Mouse (Mus musculus) neural tube, embryonic 13.5 days (tissue): Measurements from ENCODE around the gene Zfp472. TPM values are rescaled to one million over a fixed set of nuclear protein-coding genes. Genes with fewer than 3 reads are reported as not detected.

Experiments used
- ATAC-seq: fragments of 200-750 bp; cut with Nextera tagmentation; 2 replicates; pipeline ENCODE4 v1.8.0; 2017; ENCODE audit warnings: low read depth, mild to moderate bottlenecking, moderate TSS enrichment, moderate library complexity
- H3K27ac ChIP-seq: fragments of 300-500 bp; sonication (generic); replicated peaks from 2 replicates; pipeline ENCODE4 v1.5.1; 2015; ENCODE audit warnings: moderate library complexity, mild to moderate bottlenecking, inconsistent platforms
- H3K27me3 ChIP-seq: fragments of 300-500 bp; sonication (generic); 2 replicates; pipeline ENCODE4 v1.6.1; 2015; ENCODE audit warnings: mild to moderate bottlenecking, inconsistent platforms
- H3K36me3 ChIP-seq: fragments of 300-500 bp; sonication (generic); 2 replicates; pipeline ENCODE4 v1.6.1; 2015; ENCODE audit warnings: mild to moderate bottlenecking, inconsistent platforms
- H3K4me1 ChIP-seq: fragments of 300-500 bp; sonication (generic); replicated peaks from 2 replicates; pipeline ENCODE4 v1.6.1; 2015; ENCODE audit warnings: inconsistent platforms
- H3K4me2 ChIP-seq: fragments of 300-500 bp; sonication (generic); 2 replicates; pipeline ENCODE4 v1.6.1; 2015; ENCODE audit warnings: inconsistent platforms, mild to moderate bottlenecking, moderate library complexity
- H3K4me3 ChIP-seq: fragments of 300-500 bp; sonication (generic); 2 replicates; pipeline ENCODE4 v1.5.1; 2015; ENCODE audit warnings: mild to moderate bottlenecking, inconsistent platforms
- H3K9ac ChIP-seq: fragments of 300-500 bp; sonication (generic); 2 replicates; pipeline ENCODE4 v1.6.1; 2015; ENCODE audit warnings: moderate library complexity, mild to moderate bottlenecking, inconsistent platforms
- H3K9me3 ChIP-seq: fragments of 300-500 bp; sonication (generic); 2 replicates; pipeline ENCODE4 v1.6.1; 2016; ENCODE audit warnings: inconsistent platforms
- WGBS: fragments of 180-500 bp; shearing (Covaris S2); methylation state at CpG from one replicate; pipeline ENCODE4 v1.1.7; 2015; 5-methylcytosine and 5-hydroxymethylcytosine counted together
- polyA plus RNA-seq: library from polyadenylated mRNA; unstranded; fragments of >200 nt; fragmentation: Nextera tagmentation; extraction: Ambion mirVana; gene quantifications from 2 replicates; pipeline ENCODE4 v1.2.1, GENCODE M21; 2015

The Zfp472 gene
- 8.8 and 10.2 TPM in 2 replicates for polyA plus RNA-seq

GRCm38 (mm10) chr17:32965623-32966290 lies at the start of gene Zfp472:
Gene Zfp472, plus strand, starts transcription at chr17:32965814.
- Histone ChIP-seq H3K9ac (peak within 1 kb of the TSS; percentile 81), H3K27ac (peak within 1 kb of the TSS; percentile 84), H3K4me3 (peak within 1 kb of the TSS; percentile 84), H3K36me3 (no peaks in the 10 kb centered on the region), H3K9me3 (no peaks in the 10 kb centered on the region), H3K27me3 (no peaks in the 10 kb centered on the region), H3K4me1 (peaks cover 18% of the 10 kb centered on the region), H3K4me2 (peak within 1 kb of the TSS; percentile 84)
- 0% methylated on average over 33 of the region's 33 CpGs for WGBS
- peak; percentile 99 for ATAC-seq

- Histone ChIP-seq H3K4me3 (no peak overlapping the region), H3K9ac (no peak overlapping the region), H3K4me2 (no peak overlapping the region), H3K27me3 (peaks cover 6% of the 10 kb centered on the region; the same call in 1 of the 2 replicates), H3K9me3 (peaks cover 6% of the 10 kb centered on the region), H3K27ac (no peak overlapping the region), H3K36me3 (no peaks in the 10 kb centered on the region), H3K4me1 (no peaks in the 10 kb centered on the region)
- no peak for ATAC-seq
- WGBS, result 85% methylated on average over 1 of the region's 1 CpGs
Observed at GRCm38 (mm10) chr17:32916075-32916474, 49.5 kb upstream of the Zfp472 start.

- Histone ChIP-seq H3K9me3 (peaks cover 10% of the 10 kb centered on the region), H3K27me3 (peaks cover 3% of the 10 kb centered on the region; the same call in 1 of the 2 replicates), H3K4me1 (no peaks in the 10 kb centered on the region), H3K27ac (no peak within 1 kb of the TSS), H3K4me2 (no peak within 1 kb of the TSS), H3K4me3 (no peak within 1 kb of the TSS), H3K36me3 (no peaks in the 10 kb centered on the region), H3K9ac (no peak within 1 kb of the TSS)
- 74% methylated on average over 2 of the region's 2 CpGs for WGBS
- no peak for ATAC-seq
Observed at GRCm38 (mm10) chr17:32917131-32917530, 48.5 kb upstream of the Zfp472 start, which contains the start of gene Cyp4f14. Gene Cyp4f14, minus strand, starts transcription at chr17:32917342.

GRCm38 (mm10) chr17:32919123-32919522 lies 46.5 kb upstream of the Zfp472 start:
- no peak for ATAC-seq
- WGBS, result 79% methylated on average over 2 of the region's 2 CpGs
- Histone ChIP-seq H3K36me3 (no peaks in the 10 kb centered on the region), H3K9me3 (peaks cover 10% of the 10 kb centered on the region), H3K9ac (no peak overlapping the region), H3K4me1 (no peaks in the 10 kb centered on the region), H3K27me3 (no peaks in the 10 kb centered on the region; the same call in 1 of the 2 replicates), H3K27ac (no peak overlapping the region), H3K4me3 (no peak overlapping the region), H3K4me2 (no peak overlapping the region)

GRCm38 (mm10) chr17:32923681-32924080 lies 41.9 kb upstream of the Zfp472 start:
- H3K27ac ChIP-seq, result no peak overlapping the region
- no peak overlapping the region for H3K4me3 ChIP-seq
- H3K4me2 ChIP-seq, result no peak overlapping the region
- H3K27me3 ChIP-seq, result peaks cover 21% of the 10 kb centered on the region
- H3K9ac ChIP-seq, result no peak overlapping the region
- ATAC-seq, result no peak
- H3K36me3 ChIP-seq, result no peaks in the 10 kb centered on the region
- peaks cover 6% of the 10 kb centered on the region for H3K4me1 ChIP-seq
- 88% methylated on average over 1 of the region's 1 CpGs for WGBS
- H3K9me3 ChIP-seq, result peaks cover 10% of the 10 kb centered on the region

- peak overlapping the region; percentile 51 for H3K4me3 ChIP-seq
- H3K4me1 ChIP-seq, result peaks cover 6% of the 10 kb centered on the region
- peak; percentile 97 for ATAC-seq
- H3K9me3 ChIP-seq, result peaks cover 10% of the 10 kb centered on the region
- peak overlapping the region; percentile 81 for H3K4me2 ChIP-seq
- H3K36me3 ChIP-seq, result no peaks in the 10 kb centered on the region
- peaks cover 27% of the 10 kb centered on the region for H3K27me3 ChIP-seq
- H3K27ac ChIP-seq, result peak overlapping the region; percentile 76
- H3K9ac ChIP-seq, result peak overlapping the region; percentile 80
- 19% methylated on average over 32 of the region's 32 CpGs for WGBS
Observed at GRCm38 (mm10) chr17:32924658-32925312, 40.8 kb upstream of the Zfp472 start.

GRCm38 (mm10) chr17:32927803-32928202 lies 37.8 kb upstream of the Zfp472 start:
- peaks cover 28% of the 10 kb centered on the region for H3K27me3 ChIP-seq
- no peak overlapping the region for H3K4me3 ChIP-seq
- no peak overlapping the region for H3K27ac ChIP-seq
- 82% methylated on average over 5 of the region's 5 CpGs for WGBS
- no peaks in the 10 kb centered on the region for H3K9me3 ChIP-seq
- no peak overlapping the region for H3K4me2 ChIP-seq
- no peaks in the 10 kb centered on the region for H3K36me3 ChIP-seq
- no peak overlapping the region for H3K9ac ChIP-seq
- peaks cover 6% of the 10 kb centered on the region for H3K4me1 ChIP-seq
- no peak for ATAC-seq

- Histone ChIP-seq H3K4me1 (no peaks in the 10 kb centered on the region), H3K9ac (no peak overlapping the region), H3K36me3 (no peaks in the 10 kb centered on the region), H3K27me3 (no peaks in the 10 kb centered on the region), H3K27ac (no peak overlapping the region), H3K4me2 (no peak overlapping the region), H3K9me3 (no peaks in the 10 kb centered on the region), H3K4me3 (no peak overlapping the region)
- ATAC-seq, result no peak
- 90% methylated on average over 4 of the region's 4 CpGs for WGBS
Observed at GRCm38 (mm10) chr17:32939831-32940230, 25.8 kb upstream of the Zfp472 start.

GRCm38 (mm10) chr17:32943661-32944060 lies 22.0 kb upstream of the Zfp472 start:
- no peak overlapping the region for H3K27ac ChIP-seq
- no peak for ATAC-seq
- H3K36me3 ChIP-seq, result no peaks in the 10 kb centered on the region
- no peaks in the 10 kb centered on the region for H3K27me3 ChIP-seq
- peaks cover 8% of the 10 kb centered on the region for H3K4me1 ChIP-seq
- no peak overlapping the region for H3K4me3 ChIP-seq
- 90% methylated on average over 3 of the region's 3 CpGs for WGBS
- H3K4me2 ChIP-seq, result no peak overlapping the region
- H3K9me3 ChIP-seq, result no peaks in the 10 kb centered on the region
- H3K9ac ChIP-seq, result no peak overlapping the region

GRCm38 (mm10) chr17:32944402-32945035 lies 21.1 kb upstream of the Zfp472 start:
- H3K27me3 ChIP-seq, result no peaks in the 10 kb centered on the region
- H3K36me3 ChIP-seq, result no peaks in the 10 kb centered on the region
- no peaks in the 10 kb centered on the region for H3K9me3 ChIP-seq
- 56% methylated on average over 3 of the region's 3 CpGs for WGBS
- H3K9ac ChIP-seq, result no peak overlapping the region
- peaks cover 8% of the 10 kb centered on the region for H3K4me1 ChIP-seq
- no peak overlapping the region for H3K27ac ChIP-seq
- no peak overlapping the region for H3K4me2 ChIP-seq
- ATAC-seq, result no peak
- H3K4me3 ChIP-seq, result no peak overlapping the region

- Histone ChIP-seq H3K36me3 (no peaks in the 10 kb centered on the region), H3K9me3 (peaks cover 4% of the 10 kb centered on the region; the same call in 1 of the 2 replicates), H3K4me2 (peak overlapping the region; percentile 62), H3K9ac (peak overlapping the region; percentile 58), H3K27ac (no peak overlapping the region), H3K4me3 (peak overlapping the region; percentile 45), H3K4me1 (peaks cover 8% of the 10 kb centered on the region), H3K27me3 (no peaks in the 10 kb centered on the region)
- WGBS, result 69% methylated on average over 9 of the region's 9 CpGs
- ATAC-seq, result no peak
Observed at GRCm38 (mm10) chr17:32946716-32947115, 18.9 kb upstream of the Zfp472 start.
